Mouse (Mus musculus) lung, postnatal 0 days (tissue): ENCODE results near the gene Mea1.

Source experiments
- CTCF ChIP-seq: IDR thresholded peaks from 2 replicates; pipeline ENCODE4 v1.5.1; 2016; ENCODE audit warnings: antibody characterized with exemption, mild to moderate bottlenecking
- EP300 ChIP-seq: IDR thresholded peaks from 2 replicates; pipeline ENCODE4 v1.6.1; 2016; ENCODE audit warnings: antibody characterized with exemption, mild to moderate bottlenecking, control low read depth

- TF ChIP-seq CTCF, result peak; percentile 11; the same call in 1 of the 2 replicates
- TF ChIP-seq EP300, result no peak
These were observed 26.6 kb downstream of the Mea1 start, which contains the start of gene Ppp2r5d for GRCm38 (mm10) chr17:46704887-46705835.
